Mouse (Mus musculus) CD4-positive naive resting alpha-beta T cell, adult 57 days (primary cell): Measurements from ENCODE around the gene Gm21721. TPM values are rescaled to one million over a fixed set of nuclear protein-coding genes. Genes with fewer than 3 reads are reported as not detected.

Source experiments
- total RNA-seq: library from RNA; stranded (reverse); gene quantifications from one replicate; pipeline ENCODE4 v1.2.4, GENCODE M21; 2023

The Gm21721 gene
- not detected for total RNA-seq

GRCm38 (mm10) chrY:9202090-9202489 lies at the start of gene Gm21721:
Gene Gm21721, minus strand, starts transcription at chrY:9202190.

Other genes with a start within 250 kb of the Gm21721 start
- gene Gm21292, start 68.3 kb downstream of the Gm21721 start, total RNA-seq: not detected
- gene Gm21812, start 145.0 kb upstream of the Gm21721 start, total RNA-seq: not detected
- not detected for gene Gm21874, start 214.0 kb upstream of the Gm21721 start, total RNA-seq